Mouse (Mus musculus) bone marrow, adult 2 months (tissue): Measurements from ENCODE around the gene Rps18. TPM values are rescaled to one million over a fixed set of nuclear protein-coding genes. Genes with fewer than 3 reads are reported as not detected.
"Not testable (repeated sequence)": the region's sequence is repeated elsewhere in the genome, so short reads cannot be mapped to it uniquely, and the experiment has no call there.

Source experiments
- H3K27ac ChIP-seq: fragments of 200-500 bp; 2 replicates; pipeline ENCODE4 v1.5.1; 2012; ENCODE audit warnings: low read depth, mild to moderate bottlenecking, control low read depth, inconsistent platforms, low read length; ENCODE audit not compliant: control insufficient read depth, poor library complexity, insufficient read depth
- H3K4me1 ChIP-seq: fragments of 200-500 bp; 2 replicates; pipeline ENCODE4 v1.6.1; 2011; ENCODE audit warnings: low read length; ENCODE audit not compliant: control insufficient read depth, insufficient read depth
- H3K4me3 ChIP-seq: fragments of 200-500 bp; replicated peaks from 2 replicates; pipeline ENCODE3; 2011; ENCODE audit warnings: mild to moderate bottlenecking, low read depth, low read length, control low read depth; ENCODE audit not compliant: control insufficient read depth
- CTCF ChIP-seq: fragments of 200-500 bp; IDR thresholded peaks from 2 replicates; pipeline ENCODE4 v1.5.1; 2011; ENCODE audit warnings: low read length, control low read depth; ENCODE audit not compliant: control insufficient read depth, insufficient read depth
- POLR2A ChIP-seq: fragments of 200-500 bp; IDR thresholded peaks from 2 replicates; pipeline ENCODE4 v1.6.1; 2011; ENCODE audit warnings: low read depth, mild to moderate bottlenecking, control low read depth, low read length, borderline replicate concordance; ENCODE audit not compliant: control insufficient read depth
- WGBS: fragments of 180-500 bp; shearing (Covaris S2); methylation state at CpG from one replicate; pipeline ENCODE4 v1.1.7; 2018; 5-methylcytosine and 5-hydroxymethylcytosine counted together
- polyA plus RNA-seq: library from polyadenylated mRNA; stranded (reverse); fragments of >200 nt; gene quantifications from 2 replicates; pipeline ENCODE4 v1.2.4, GENCODE M21; 2011; ENCODE audit warnings: low replicate concordance; ENCODE audit not compliant: missing spikeins, insufficient read depth, insufficient read length

Gene Rps18
- polyA plus RNA-seq, 1 experiment = 1,335 TPM

GRCm38 (mm10) chr17:33994959-33995358 lies 39.2 kb upstream of the Rps18 start:
- 89% methylated on average over 8 of the region's 8 CpGs for WGBS
- TF ChIP-seq CTCF (no peak), POLR2A (no peak)
- no peak overlapping the region for H3K4me3 ChIP-seq
- no peak overlapping the region for H3K27ac ChIP-seq
- H3K4me1 ChIP-seq = no peaks in the 10 kb centered on the region

DNA sequence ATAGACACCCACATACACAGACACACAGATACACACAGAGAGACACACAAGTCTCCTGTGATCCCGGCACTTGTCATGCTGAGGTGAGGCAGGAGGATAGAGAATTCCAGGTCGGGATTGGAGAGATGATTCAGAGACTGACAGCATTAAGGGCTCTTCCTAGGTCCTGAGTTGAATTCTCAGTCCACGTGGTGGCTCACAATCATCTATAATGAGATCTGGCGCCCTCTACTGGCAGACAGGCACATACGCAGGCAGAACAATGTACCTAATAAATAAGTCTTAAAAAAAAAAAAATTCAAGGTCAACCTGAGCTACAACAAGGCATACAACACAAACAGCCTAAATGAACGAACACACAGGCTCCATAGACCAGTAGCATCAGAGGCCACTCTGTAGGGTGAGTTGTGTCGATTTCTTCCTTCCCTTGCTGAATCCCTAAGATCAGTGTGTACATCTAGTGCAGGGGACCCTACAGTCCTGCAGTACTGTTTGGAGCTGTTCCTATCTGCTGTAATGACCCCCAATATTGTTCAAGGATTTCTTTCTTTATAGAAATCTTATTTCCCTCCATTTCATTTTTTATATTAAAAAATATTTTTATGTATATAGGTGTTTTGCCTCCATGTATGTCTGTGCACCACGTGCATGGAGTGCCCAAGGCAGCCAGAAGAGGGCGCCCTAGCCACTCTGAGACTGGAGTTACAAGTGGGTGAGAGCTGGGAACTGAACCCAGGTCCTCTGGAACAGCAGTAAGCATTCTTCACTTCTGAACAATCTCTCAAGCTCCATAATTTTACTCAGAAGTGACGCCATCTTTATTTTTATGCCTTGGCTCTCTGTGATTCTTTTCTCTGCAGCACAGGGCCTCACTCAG lies 36.2 kb upstream of the Rps18 start:
- Histone ChIP-seq H3K4me3 (no peak overlapping the region), H3K27ac (no peak overlapping the region), H3K4me1 (no peaks in the 10 kb centered on the region)
- WGBS = 34% methylated on average over 10 of the region's 10 CpGs
- TF ChIP-seq CTCF = peak; percentile 70
- no peak for TF ChIP-seq POLR2A

DNA sequence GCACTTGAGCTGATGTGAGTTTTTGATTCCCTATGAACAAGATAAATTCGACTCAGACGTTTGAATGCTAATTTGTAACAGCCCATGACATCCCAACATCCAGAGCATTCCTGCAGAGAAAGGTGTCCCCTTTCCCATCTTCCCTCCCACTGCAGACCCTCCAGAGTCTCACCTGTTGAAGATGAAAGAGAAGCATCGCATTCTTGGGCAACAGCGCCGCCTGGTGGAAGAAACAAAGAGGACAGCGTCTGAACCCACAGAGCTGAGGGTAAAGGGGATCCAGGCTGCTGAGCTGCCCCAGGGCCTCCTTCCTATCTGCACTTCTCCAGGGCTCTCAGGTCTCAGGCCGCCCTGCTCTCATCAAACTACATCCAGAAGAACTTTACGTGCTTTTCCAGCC lies 26.3 kb upstream of the Rps18 start:
- not testable (repeated sequence) for H3K4me3 ChIP-seq, H3K27ac ChIP-seq, H3K4me1 ChIP-seq
- TF ChIP-seq CTCF = peak; percentile 74
- WGBS = 9% methylated on average over 8 of the region's 8 CpGs

DNA sequence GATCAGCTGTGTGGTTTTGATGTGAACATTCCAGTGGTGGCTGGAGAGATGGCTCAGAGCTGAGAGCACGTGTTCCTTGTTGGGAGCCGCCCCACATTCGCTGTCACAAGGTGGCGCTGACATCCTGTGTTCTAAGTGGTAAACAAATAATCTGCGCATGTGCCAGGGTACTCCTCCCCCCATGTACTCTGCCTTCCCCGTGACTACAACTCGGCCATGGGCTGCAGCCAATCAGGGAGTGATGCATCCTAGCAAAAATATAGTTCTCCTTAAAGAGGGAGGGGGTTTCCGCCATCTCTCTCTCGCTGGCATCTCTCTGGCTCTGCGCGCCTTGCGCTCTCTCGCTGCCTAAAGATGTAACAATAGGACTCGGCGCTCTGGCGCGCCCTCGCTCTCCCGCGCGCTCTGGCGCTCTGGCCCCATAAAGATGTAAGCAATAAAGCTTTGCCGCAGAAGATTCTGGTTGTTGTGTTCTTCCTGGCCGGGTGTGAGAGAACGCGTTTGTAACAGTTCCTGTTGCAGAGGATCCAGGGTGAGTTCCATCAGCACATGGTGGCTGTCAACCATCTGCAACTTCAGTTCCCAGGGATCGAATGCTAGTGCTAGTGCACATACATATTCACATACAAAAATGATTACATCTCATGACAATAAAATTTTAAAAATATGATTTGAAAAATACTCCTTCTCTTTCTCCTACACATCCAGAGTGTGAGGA lies 25.6 kb upstream of the Rps18 start:
- H3K4me1 ChIP-seq = not testable (repeated sequence)
- WGBS = 1% methylated on average over 27 of the region's 27 CpGs
- TF ChIP-seq POLR2A (peak; percentile 45; the same call in 1 of the 2 replicates), CTCF (peak; percentile 53)
- H3K4me3 ChIP-seq = peak overlapping the region; percentile 68
- peak overlapping the region; percentile 87 for H3K27ac ChIP-seq

DNA sequence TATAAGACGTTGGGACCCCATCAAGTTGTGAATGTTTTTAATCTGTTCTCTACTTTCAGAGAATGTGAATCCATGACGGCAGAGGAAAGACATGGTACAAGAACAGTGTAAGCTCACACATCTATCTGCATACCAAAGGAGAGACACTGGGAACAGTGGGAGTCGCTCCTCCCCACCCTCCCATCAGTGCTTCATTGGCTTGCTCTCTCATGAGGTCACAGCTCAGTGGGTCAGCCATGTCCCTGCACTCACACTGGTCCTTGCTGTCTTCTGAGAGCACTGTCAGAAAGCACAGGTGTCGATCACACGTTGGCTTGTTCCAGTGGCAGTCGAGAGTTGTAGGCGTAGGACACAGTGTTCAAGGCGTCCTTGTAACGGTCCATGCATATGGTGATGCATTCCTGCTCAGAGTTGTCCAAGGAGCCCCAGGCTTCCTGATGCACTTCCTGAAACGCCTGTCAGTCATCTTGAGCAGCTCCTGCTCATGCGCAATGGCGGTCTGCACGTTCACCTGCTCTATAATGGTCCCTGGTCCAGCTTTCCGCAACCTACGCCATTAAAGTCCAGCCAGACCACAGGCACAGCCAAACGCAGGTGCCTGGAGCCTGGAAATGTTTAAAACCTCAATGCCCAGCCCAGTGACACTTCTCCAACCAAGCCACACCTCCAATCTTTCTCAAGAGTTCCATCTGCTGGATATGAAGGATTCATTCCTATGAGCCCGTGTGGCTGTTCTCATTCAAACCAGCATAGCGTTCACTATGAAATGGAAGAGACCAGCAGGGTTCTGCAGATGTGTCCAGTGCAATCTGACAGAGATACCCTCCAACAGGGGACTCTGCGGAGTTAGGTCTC lies 24.6 kb upstream of the Rps18 start:
- H3K4me1 ChIP-seq = peaks cover 6% of the 10 kb centered on the region
- TF ChIP-seq POLR2A (no peak), CTCF (no peak)
- WGBS = 74% methylated on average over 19 of the region's 19 CpGs
- no peak overlapping the region for H3K4me3 ChIP-seq
- peak overlapping the region; percentile 60 for H3K27ac ChIP-seq

DNA sequence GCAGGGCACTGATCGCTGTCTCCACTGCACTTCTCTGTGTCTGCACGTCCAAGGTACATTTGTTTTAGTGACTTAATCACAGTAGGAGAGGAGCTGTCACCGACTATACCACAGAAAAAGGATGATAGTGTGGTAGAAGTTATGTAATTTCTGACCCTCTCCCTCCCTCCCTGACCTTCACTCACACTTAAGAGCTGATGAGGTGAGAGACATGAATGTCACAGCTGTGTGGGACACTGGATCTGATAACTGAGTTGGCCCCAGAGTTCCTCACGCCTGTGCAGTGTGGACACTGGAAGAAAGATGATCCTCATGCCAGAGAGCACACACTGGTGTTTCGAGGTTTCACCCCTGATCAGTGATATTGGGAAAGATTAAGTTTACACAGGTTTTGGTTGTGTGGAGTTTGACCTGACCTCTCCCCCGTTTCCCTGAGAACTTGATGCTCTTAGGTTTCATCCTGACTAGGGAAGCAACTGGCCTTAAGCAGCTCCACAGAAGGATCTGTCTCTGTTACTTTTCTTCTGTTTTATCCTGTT lies 23.8 kb upstream of the Rps18 start:
- 56% methylated on average over 6 of the region's 6 CpGs for WGBS
- Histone ChIP-seq H3K4me3 (no peak overlapping the region), H3K27ac (peak overlapping the region; percentile 93), H3K4me1 (peaks cover 6% of the 10 kb centered on the region)
- no peak for TF ChIP-seq POLR2A
- no peak for TF ChIP-seq CTCF

DNA sequence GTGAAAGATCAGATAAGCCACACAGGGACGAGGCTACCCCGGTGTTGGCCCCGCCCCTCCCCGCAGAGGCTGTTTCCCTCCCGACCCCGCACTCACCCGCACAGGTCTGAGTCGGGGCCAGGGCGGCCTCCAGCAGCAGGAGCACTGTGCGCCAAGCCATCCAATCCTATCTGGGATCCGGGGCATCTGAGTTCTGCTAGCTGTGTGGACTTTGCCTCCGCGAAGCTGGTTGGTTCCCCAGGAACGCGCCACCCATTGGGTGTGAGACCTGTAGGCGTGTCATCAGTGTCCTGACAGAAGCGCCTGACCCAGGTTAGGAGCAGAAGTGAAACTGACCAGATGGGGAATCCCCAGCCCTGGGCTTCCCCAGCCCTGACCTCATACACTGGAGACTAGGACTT lies 22.8 kb upstream of the Rps18 start:
- 0% methylated on average over 17 of the region's 17 CpGs for WGBS

More for the DNA sequence above, 22.8 kb upstream of the Rps18 start:
- Histone ChIP-seq H3K4me1 (peaks cover 6% of the 10 kb centered on the region), H3K27ac (peak overlapping the region; percentile 93), H3K4me3 (peak overlapping the region; percentile 63)
- TF ChIP-seq CTCF (no peak), POLR2A (peak; percentile 90)
